ENCODE assay signal across 18 mouse cellular contexts in the genomic region with DNA sequence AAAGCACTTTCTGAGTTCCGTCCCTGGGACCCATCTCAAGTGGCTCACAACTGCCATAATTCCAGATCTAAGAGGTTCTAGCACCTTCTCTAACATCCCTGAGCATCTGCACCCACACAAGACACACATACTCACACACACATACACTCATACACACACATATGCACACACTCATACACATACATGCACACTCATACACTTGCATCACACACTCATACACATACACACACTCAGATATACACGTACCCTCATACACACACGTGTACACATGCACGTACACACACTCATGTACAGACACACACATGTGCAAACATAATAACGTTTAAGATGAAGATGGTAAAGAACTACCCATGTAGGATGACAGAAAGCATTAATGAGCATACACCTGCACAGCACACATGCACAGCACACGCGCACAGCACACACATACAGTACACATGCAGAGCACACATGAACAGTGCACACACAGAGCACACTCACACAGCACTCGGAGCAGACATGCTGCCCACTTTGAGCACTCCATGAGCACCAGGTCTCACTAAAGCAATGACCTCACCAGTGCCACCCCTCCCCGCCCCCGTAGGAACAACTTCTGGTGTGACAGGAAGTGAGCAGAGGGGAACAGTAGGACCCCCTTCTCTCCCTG. TPM values are rescaled to one million over a fixed set of nuclear protein-coding genes. Genes with fewer than 3 reads are reported as not detected.
DNase-seq lines count a peak whose midpoint lies in the region; ATAC-seq and TF ChIP-seq lines count a peak whose summit lies in the region.
"Had no signal": no experiment of that assay in that cellular context is flagged by ENCODE, and none has a peak within 500 bp of the region (broad histone marks: within the 10 kb centered on the region; RNA-seq: fewer than 3 reads in every experiment).

No protein-coding gene starts in this region.

- no peak overlapping the region for H3K9ac ChIP-seq in heart, embryonic 15.5 days
- H3K9ac ChIP-seq in MEL (ENCODE audit: control insufficient read depth, low read depth, low read length, poor library complexity, severe bottlenecking) = peak overlapping the region; percentile 40; the same call in 1 of the 2 replicates
- H3K9ac ChIP-seq in forebrain, embryonic 16.5 days (replicated peaks; ENCODE audit: low read depth, low read length) = peak overlapping the region; percentile 24; the same call in 1 of the 2 replicates
- H3K9ac ChIP-seq in midbrain, embryonic 14.5 days (replicated peaks; ENCODE audit: low read length) = no peak overlapping the region
- H3K9ac ChIP-seq: embryonic facial prominence, embryonic 15.5 days; limb, embryonic 13.5 days had no signal

- DNase-seq in heart, postnatal 36 days = no peak
- no peak for DNase-seq in MEL (ENCODE audit: low read depth, low spot score)
- DNase-seq in midbrain, embryonic 14.5 days = no peak
- DNase-seq in embryo, embryonic 10 days (ENCODE audit: low spot score) = no peak
- DNase-seq in kidney, postnatal 14 days = no peak
- DNase-seq in layer of hippocampus, adult 11-12 months (ENCODE audit: low spot score) = no peak
- DNase-seq: B cell, adult 2 months; cerebellum, adult 9-11 months; gastrocnemius, postnatal 25 days; heart, postnatal 10 days; kidney, adult 8-10 months; lung, postnatal 14 days; thymus, postnatal 14 days had no signal

- intact Hi-C loops in heart, postnatal 36 days (cut with DNase I) = no loop called here

- WGBS in heart, embryonic 15.5 days = 81% methylated on average over 10 of the region's 10 CpGs
- 81% methylated on average over 10 of the region's 10 CpGs for WGBS in forebrain, embryonic 16.5 days
- WGBS in midbrain, embryonic 14.5 days = 88% methylated on average over 10 of the region's 10 CpGs

- peaks cover 6% of the 10 kb centered on the region for H3K4me1 ChIP-seq in heart, embryonic 15.5 days (replicated peaks)
- peaks cover 0 to 4% of the 10 kb centered on the region in 2 experiments; a peak in 1 of 4 replicates for H3K4me1 ChIP-seq in MEL (ENCODE audit: control insufficient read depth in 1 of 2, insufficient read depth in 2 of 2, low read length in 2 of 2)
- H3K4me1 ChIP-seq in forebrain, embryonic 16.5 days (replicated peaks; ENCODE audit: control insufficient read depth, insufficient read depth, low read length) = peaks cover 20% of the 10 kb centered on the region
- peaks cover 11% of the 10 kb centered on the region for H3K4me1 ChIP-seq in midbrain, embryonic 14.5 days (ENCODE audit: control insufficient read depth, insufficient read depth, low read length)
- H3K4me1 ChIP-seq: embryonic facial prominence, embryonic 15.5 days; limb, embryonic 13.5 days had no signal

- H3K4me3 ChIP-seq in heart, embryonic 15.5 days = no peak overlapping the region
- H3K4me3 ChIP-seq in MEL (ENCODE audit: control insufficient read depth in 1 of 2, insufficient read depth in 1 of 2, low read depth in 2 of 2, low read length in 2 of 2) = peak overlapping the region; percentile 42 to 56
- H3K4me3 ChIP-seq in forebrain, embryonic 16.5 days (replicated peaks; ENCODE audit: low read length) = peak overlapping the region; percentile 23
- no peak overlapping the region; the same call in 1 of the 2 replicates for H3K4me3 ChIP-seq in midbrain, embryonic 14.5 days (replicated peaks; ENCODE audit: low read depth, low read length)
- H3K4me3 ChIP-seq: embryonic facial prominence, embryonic 15.5 days; limb, embryonic 13.5 days had no signal

- TF ChIP-seq CTCF in MEL (IDR thresholded peaks at IDR 0.05 in 2 of 3, conservative IDR thresholded peaks at IDR 0.05 in 1 of 3; ENCODE audit: control insufficient read depth in 1 of 3, insufficient read depth in 1 of 3, low read depth in 2 of 3, low read length in 3 of 3, poor library complexity in 1 of 3, severe bottlenecking in 1 of 3) = no peak

- no peak overlapping the region for H3K27ac ChIP-seq in heart, embryonic 15.5 days
- H3K27ac ChIP-seq in MEL (ENCODE audit: control insufficient read depth, low read depth, low read length) = no peak overlapping the region
- H3K27ac ChIP-seq in forebrain, embryonic 16.5 days (ENCODE audit: low read length) = peak overlapping the region; percentile 78
- peak overlapping the region; percentile 74 for H3K27ac ChIP-seq in midbrain, embryonic 14.5 days (replicated peaks; ENCODE audit: low read depth, low read length)
- H3K27ac ChIP-seq: embryonic facial prominence, embryonic 15.5 days; limb, embryonic 13.5 days had no signal

- H3K27me3 ChIP-seq in heart, embryonic 15.5 days = no peaks in the 10 kb centered on the region
- no peaks in the 10 kb centered on the region for H3K27me3 ChIP-seq in MEL (ENCODE audit: control insufficient read depth in 1 of 2, insufficient read depth in 2 of 2, low read length in 2 of 2)
- H3K27me3 ChIP-seq in forebrain, embryonic 16.5 days (replicated peaks; ENCODE audit: control insufficient read depth, insufficient read depth, low read length) = no peaks in the 10 kb centered on the region
- no peaks in the 10 kb centered on the region for H3K27me3 ChIP-seq in midbrain, embryonic 14.5 days (ENCODE audit: control insufficient read depth, insufficient read depth, low read length)
- H3K27me3 ChIP-seq: embryonic facial prominence, embryonic 15.5 days; limb, embryonic 13.5 days had no signal

- H3K9me3 ChIP-seq in heart, embryonic 15.5 days (replicated peaks) = no peaks in the 10 kb centered on the region
- H3K9me3 ChIP-seq in MEL (replicated peaks; ENCODE audit: insufficient read depth, low read length) = no peaks in the 10 kb centered on the region
- no peaks in the 10 kb centered on the region for H3K9me3 ChIP-seq in forebrain, embryonic 16.5 days (ENCODE audit: control insufficient read depth, low read length)
- no peaks in the 10 kb centered on the region for H3K9me3 ChIP-seq in midbrain, embryonic 14.5 days (ENCODE audit: control insufficient read depth, low read length)
- H3K9me3 ChIP-seq: embryonic facial prominence, embryonic 15.5 days; limb, embryonic 13.5 days had no signal

- no peaks in the 10 kb centered on the region for H3K79me2 ChIP-seq in MEL (ENCODE audit: control insufficient read depth, insufficient read depth, low read length, poor library complexity)

- TF ChIP-seq EP300 in MEL (IDR thresholded peaks at IDR 0.05; ENCODE audit: low read depth in 1 of 2, low read length in 2 of 2) = no peak

- no peak for TF ChIP-seq RAD21 in MEL (IDR thresholded peaks at IDR 0.05; ENCODE audit: low read depth, low read length)

- 0 out of 2 replicates have a peak, but pooled peaks have one; percentile 31 for ATAC-seq in heart, embryonic 15.5 days (replicated peaks; ENCODE audit: insufficient number of reproducible peaks, insufficient read depth, low FRiP score, low read depth)
- peak; percentile 41 for ATAC-seq in forebrain, embryonic 16.5 days
- ATAC-seq in midbrain, embryonic 14.5 days (ENCODE audit: low FRiP score, low TSS enrichment) = peak; percentile 42; the same call in 1 of the 2 replicates

- H3K4me2 ChIP-seq in heart, embryonic 15.5 days = no peak overlapping the region
- peak overlapping the region; percentile 50 for H3K4me2 ChIP-seq in forebrain, embryonic 16.5 days (ENCODE audit: low read length)
- H3K4me2 ChIP-seq in midbrain, embryonic 14.5 days (ENCODE audit: low read length) = peak overlapping the region; percentile 42
- H3K4me2 ChIP-seq: embryonic facial prominence, embryonic 15.5 days; limb, embryonic 13.5 days had no signal

- H3K36me3 ChIP-seq in heart, embryonic 15.5 days = no peaks in the 10 kb centered on the region
- H3K36me3 ChIP-seq in MEL (ENCODE audit: control insufficient read depth in 1 of 2, insufficient read depth in 2 of 2, low read length in 2 of 2) = peaks cover 0 to 4% of the 10 kb centered on the region in 2 experiments; a peak in 1 of 4 replicates
- peaks cover 2% of the 10 kb centered on the region; the same call in 1 of the 2 replicates for H3K36me3 ChIP-seq in forebrain, embryonic 16.5 days (ENCODE audit: control insufficient read depth, insufficient read depth)
- H3K36me3 ChIP-seq in midbrain, embryonic 14.5 days (ENCODE audit: control insufficient read depth, insufficient read depth, low read length) = peaks cover 49% of the 10 kb centered on the region
- H3K36me3 ChIP-seq: embryonic facial prominence, embryonic 15.5 days; G1E; limb, embryonic 13.5 days had no signal

- TF ChIP-seq POLR2A in MEL (IDR thresholded peaks at IDR 0.05; ENCODE audit: control insufficient read depth in 1 of 2, insufficient read depth in 1 of 2, low read depth in 1 of 2, low read length in 2 of 2, poor library complexity in 1 of 2) = no peak

TF ChIP-seq in MEL, 35 proteins besides CTCF, POLR2A, EP300 and RAD21:
- TF ChIP-seq TBP (IDR thresholded peaks at IDR 0.05; ENCODE audit: low read depth, low read length) = no peak
- TF ChIP-seq MYB (IDR thresholded peaks at IDR 0.05; ENCODE audit: low read depth, low read length) = no peak
- TF ChIP-seq E2F4 (IDR thresholded peaks at IDR 0.05; ENCODE audit: borderline replicate concordance, low read depth, low read length) = no peak
- TF ChIP-seq GATA1 (IDR thresholded peaks at IDR 0.05; ENCODE audit: low read depth, low read length) = no peak
- TF ChIP-seq CHD1 (IDR thresholded peaks at IDR 0.05; ENCODE audit: low read depth, low read length) = no peak
- TF ChIP-seq GABPA (IDR thresholded peaks at IDR 0.05; ENCODE audit: low read depth, low read length) = no peak
- TF ChIP-seq HCFC1 (IDR thresholded peaks at IDR 0.05; ENCODE audit: low read depth, low read length) = no peak
- no peak for TF ChIP-seq MAZ (IDR thresholded peaks at IDR 0.05; ENCODE audit: low read depth, low read length)
- no peak for TF ChIP-seq ZNF384 (IDR thresholded peaks at IDR 0.05; ENCODE audit: low read depth, low read length)
TF ChIP-seq in MEL: peak in this region for 0.

RNA-seq across cellular contexts. Expression of a gene that starts 59.7 kb away (rescaled TPM):
- 1.4 and 2.3 TPM in 2 replicates for polyA plus RNA-seq in heart, embryonic 15.5 days (2015; fragmentation: Nextera tagmentation; extraction: Ambion mirVana)
- total RNA-seq in heart, postnatal 36 days (2021) = 1 to 10 TPM; 2.8 to 3.0 TPM
- 0.29 and 0.35 TPM in 2 replicates for total RNA-seq in MEL (2012; rRNA removed)
- polyA plus RNA-seq in MEL (2012; ENCODE audit: insufficient read depth in 1 of 2, insufficient read length in 2 of 2, low read depth in 1 of 2, low replicate concordance in 2 of 2, missing spikeins in 1 of 2) = 1 to 10 TPM in 1 of 2 experiments, not detected in 1; 2.1 TPM
- polyA plus RNA-seq in forebrain, embryonic 16.5 days (2015; fragmentation: Nextera tagmentation; extraction: Ambion mirVana) = 11.5 and 12.5 TPM in 2 replicates
- 16.6 and 17.0 TPM in 2 replicates for polyA plus RNA-seq in midbrain, embryonic 14.5 days (2014; fragmentation: Nextera tagmentation; extraction: Ambion mirVana)
- polyA plus RNA-seq: G1E had no signal

Comparison
In these comparisons a context has a peak if more than half of its experiments do, and no peak if none do; other contexts are left out.
1. H3K27ac ChIP-seq: peak in forebrain, embryonic 16.5 days (single experiment) and midbrain, embryonic 14.5 days (single experiment); none in heart, embryonic 15.5 days (single experiment) and MEL (single experiment).
2. H3K4me3 ChIP-seq: peak in MEL (2 of 2) and forebrain, embryonic 16.5 days (single experiment); none in heart, embryonic 15.5 days (single experiment) and midbrain, embryonic 14.5 days (single experiment).
3. H3K9ac ChIP-seq: peak in MEL (single experiment) and forebrain, embryonic 16.5 days (single experiment); none in heart, embryonic 15.5 days (single experiment) and midbrain, embryonic 14.5 days (single experiment).
4. Peak in every context shown above with its lines, with median percentiles within 50 percentile points of each other: ATAC-seq.